Mouse (Mus musculus) midbrain, embryonic 10.5 days (tissue): ENCODE data around the gene Pon1. TPM values are rescaled to one million over a fixed set of nuclear protein-coding genes. Genes with fewer than 3 reads are reported as not detected.
"Not testable (repeated sequence)": the region's sequence is repeated elsewhere in the genome, so short reads cannot be mapped to it uniquely, and the experiment has no call there.

Experiments
- DNase-seq: peaks from one replicate; pipeline ENCODE4 v3.0.0-alpha.2; 2017; ENCODE audit warnings: low spot score
- H3K27ac ChIP-seq: fragments of 300-500 bp; sonication (generic); replicated peaks from 2 replicates; pipeline ENCODE4 v1.5.1; 2016; ENCODE audit warnings: mild to moderate bottlenecking
- H3K27me3 ChIP-seq: fragments of 300-500 bp; sonication (generic); 2 replicates; pipeline ENCODE4 v1.6.1; 2016; ENCODE audit warnings: low read depth, mild to moderate bottlenecking; ENCODE audit not compliant: poor library complexity, severe bottlenecking
- H3K36me3 ChIP-seq: fragments of 300-500 bp; sonication (generic); 2 replicates; pipeline ENCODE4 v1.6.1; 2016; ENCODE audit warnings: mild to moderate bottlenecking, moderate library complexity
- H3K4me1 ChIP-seq: fragments of 300-500 bp; sonication (generic); 2 replicates; pipeline ENCODE4 v1.6.1; 2016
- H3K4me3 ChIP-seq: fragments of 300-500 bp; sonication (generic); 2 replicates; pipeline ENCODE4 v1.5.1; 2016; ENCODE audit warnings: mild to moderate bottlenecking, moderate library complexity
- H3K9me3 ChIP-seq: fragments of 300-500 bp; sonication (generic); replicated peaks from 2 replicates; pipeline ENCODE4 v1.6.1; 2016; ENCODE audit warnings: mild to moderate bottlenecking
- WGBS: fragments of 180-500 bp; shearing (Covaris S2); methylation state at CpG from one replicate; pipeline ENCODE4 v1.1.7; 2016; 5-methylcytosine and 5-hydroxymethylcytosine counted together
- polyA plus RNA-seq: library from polyadenylated mRNA; unstranded; fragments of >200 nt; fragmentation: Nextera tagmentation; extraction: Ambion mirVana; gene quantifications from 2 replicates; pipeline ENCODE4 v1.2.1, GENCODE M21; 2016

Pon1 gene
- polyA plus RNA-seq: not detected in 2 replicates

DNA sequence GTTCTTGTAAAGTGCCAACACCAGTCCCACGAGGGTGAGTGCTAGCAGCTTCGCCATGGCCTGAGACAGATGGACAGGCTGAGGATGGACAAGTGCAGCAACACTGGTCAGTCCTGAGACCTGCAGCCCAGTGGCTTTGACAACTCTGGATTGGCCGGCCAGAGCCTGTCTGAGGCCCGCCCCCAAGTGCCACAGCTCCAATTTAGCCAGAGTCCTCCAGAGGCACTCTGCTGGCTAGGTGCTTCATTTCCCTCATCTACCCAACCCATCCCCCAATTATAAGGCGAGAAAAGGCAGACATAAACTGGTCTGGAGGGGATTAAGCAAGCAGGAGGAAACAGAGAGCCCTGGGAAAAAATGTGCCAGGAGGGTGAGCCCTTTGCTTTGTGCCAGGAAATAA, at the start of gene Pon1:
Pon1 (minus strand) TSS at position 254 of the 400 bp plus-strand sequence.
- Histone ChIP-seq H3K36me3 (no peaks in the 10 kb centered on the region), H3K27ac (no peak within 1 kb of the TSS), H3K27me3 (no peaks in the 10 kb centered on the region), H3K4me3 (no peak within 1 kb of the TSS), H3K9me3 (no peaks in the 10 kb centered on the region), H3K4me1 (peaks cover 10% of the 10 kb centered on the region)
- DNase-seq: no peak
- WGBS: 33% methylated on average over 5 of the region's 5 CpGs

DNA sequence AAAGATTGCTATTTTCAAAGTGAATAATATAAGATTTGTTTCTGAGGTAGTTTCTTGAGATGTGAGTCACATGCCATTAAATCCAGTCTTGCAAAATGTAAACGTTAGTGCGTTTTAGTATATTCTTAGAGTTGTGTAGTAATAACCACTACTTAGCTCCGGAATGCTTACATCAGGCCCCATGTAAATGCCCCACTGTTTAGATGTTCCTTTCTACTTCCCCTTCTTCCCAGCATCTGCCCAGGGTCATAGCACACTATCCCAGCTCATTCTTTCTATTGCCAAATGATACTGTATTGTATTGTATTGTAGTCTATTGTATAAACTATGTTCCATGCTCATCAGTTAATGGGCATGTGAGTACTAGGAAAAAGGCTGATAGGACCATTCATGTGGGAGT, 45.1 kb upstream of the Pon1 start:
- no peaks in the 10 kb centered on the region for H3K9me3 ChIP-seq
- H3K36me3 ChIP-seq: no peaks in the 10 kb centered on the region
- no peaks in the 10 kb centered on the region for H3K27me3 ChIP-seq
- no peaks in the 10 kb centered on the region for H3K4me1 ChIP-seq
- H3K4me3 ChIP-seq: no peak overlapping the region
- H3K27ac ChIP-seq: no peak overlapping the region
- WGBS: 93% methylated on average over 3 of the region's 3 CpGs
- no peak for DNase-seq

DNA sequence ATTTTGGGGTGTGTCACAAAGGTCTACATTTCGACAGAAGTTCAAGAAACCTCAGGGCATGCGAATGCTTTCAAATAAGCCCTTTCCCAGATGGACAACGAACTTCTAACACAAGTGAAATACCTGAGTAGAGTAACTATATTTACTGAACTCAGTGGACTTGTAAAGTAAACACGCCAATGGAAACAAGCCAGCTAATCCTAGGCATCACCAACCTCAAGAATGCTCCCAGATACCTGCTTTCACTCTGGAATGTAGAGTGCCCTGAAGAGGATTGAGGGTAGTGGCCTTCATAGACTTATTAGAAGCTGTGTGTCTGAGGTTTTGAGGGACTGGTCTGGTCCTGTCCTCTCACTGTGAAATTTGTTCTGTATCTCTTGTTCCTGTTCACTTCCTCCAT, 43.8 kb upstream of the Pon1 start:
- Histone ChIP-seq H3K27me3 (no peaks in the 10 kb centered on the region), H3K36me3 (no peaks in the 10 kb centered on the region), H3K27ac (no peak overlapping the region), H3K4me3 (no peak overlapping the region), H3K4me1 (no peaks in the 10 kb centered on the region), H3K9me3 (no peaks in the 10 kb centered on the region)
- 88% methylated on average over 4 of the region's 4 CpGs for WGBS
- no peak for DNase-seq

DNA sequence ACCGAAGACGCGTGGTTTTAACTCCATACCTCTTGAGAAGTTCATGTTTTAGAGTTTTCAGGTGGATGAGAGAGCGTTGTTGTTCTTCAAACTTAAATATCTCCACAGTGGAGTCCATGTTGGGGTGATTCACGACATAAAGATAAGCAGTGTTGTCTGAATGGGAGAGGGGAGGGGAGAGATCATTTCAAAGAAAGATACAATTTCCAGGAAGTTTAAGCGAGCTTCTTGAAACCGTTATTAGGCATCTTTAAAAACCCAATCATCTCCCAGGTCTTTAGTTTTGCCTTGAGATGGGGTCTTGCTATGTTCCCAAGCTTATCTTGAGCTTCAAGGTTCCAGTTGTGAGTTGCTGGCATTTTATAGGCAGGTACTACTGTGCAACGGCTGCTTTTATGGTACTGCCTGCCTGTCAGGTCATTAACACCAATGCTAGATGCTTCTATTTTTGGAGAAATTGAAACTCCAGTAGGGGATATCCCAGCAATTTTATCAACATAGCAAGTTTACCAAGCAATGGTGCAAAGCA, 43.2 kb upstream of the Pon1 start:
- WGBS: 87% methylated on average over 8 of the region's 8 CpGs
- no peak for DNase-seq
- no peaks in the 10 kb centered on the region for H3K9me3 ChIP-seq
- H3K27ac ChIP-seq: no peak overlapping the region
- H3K4me3 ChIP-seq: no peak overlapping the region
- H3K27me3 ChIP-seq: no peaks in the 10 kb centered on the region
- H3K36me3 ChIP-seq: no peaks in the 10 kb centered on the region
- H3K4me1 ChIP-seq: no peaks in the 10 kb centered on the region

DNA sequence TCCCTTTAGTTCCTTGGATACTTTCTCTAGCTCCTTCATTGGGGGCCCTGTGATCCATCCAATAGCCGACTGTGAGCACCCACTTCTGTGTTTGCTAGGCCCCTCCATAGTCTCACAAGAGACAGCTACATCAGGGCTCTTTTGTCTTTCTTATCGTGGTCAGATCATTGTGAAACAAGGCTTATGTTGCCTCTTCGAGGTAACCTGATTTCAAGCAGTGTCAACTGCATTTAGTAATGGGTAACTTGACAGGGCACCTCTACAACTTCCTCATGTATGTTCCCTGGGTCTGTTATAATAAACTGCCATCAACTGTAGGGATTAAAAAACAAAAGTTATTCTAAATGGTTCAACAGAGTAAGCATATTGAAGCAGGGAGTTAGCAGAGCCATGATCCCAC, 40.8 kb upstream of the Pon1 start:
- H3K4me1 ChIP-seq: no peaks in the 10 kb centered on the region
- 78% methylated on average over 3 of the region's 3 CpGs for WGBS
- H3K27me3 ChIP-seq: no peaks in the 10 kb centered on the region
- no peak for DNase-seq
- no peaks in the 10 kb centered on the region for H3K9me3 ChIP-seq
- no peaks in the 10 kb centered on the region for H3K36me3 ChIP-seq
- no peak overlapping the region for H3K27ac ChIP-seq
- no peak overlapping the region for H3K4me3 ChIP-seq

DNA sequence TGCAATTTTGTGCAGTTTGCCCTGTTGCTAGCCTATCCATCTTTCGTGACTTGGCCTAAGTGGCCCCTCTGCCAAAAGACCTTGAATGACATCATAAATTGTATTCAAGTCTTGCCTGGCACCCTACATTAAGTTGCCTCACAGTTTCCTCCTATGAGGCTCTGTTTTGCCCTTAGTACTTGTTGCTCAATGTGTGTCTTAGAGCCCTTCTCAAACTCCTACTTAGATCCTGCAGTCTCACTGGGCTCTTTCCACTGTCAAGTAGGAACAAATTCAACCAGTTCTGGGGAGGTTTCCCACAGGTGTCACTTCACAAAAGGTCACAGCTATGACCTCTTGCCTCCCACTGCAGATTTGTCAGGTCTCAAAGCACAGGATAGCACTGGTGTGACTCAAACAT, 40.1 kb upstream of the Pon1 start:
- H3K4me1 ChIP-seq: no peaks in the 10 kb centered on the region
- no peak for DNase-seq
- no peaks in the 10 kb centered on the region for H3K27me3 ChIP-seq
- H3K4me3 ChIP-seq: no peak overlapping the region
- WGBS: 92% methylated on average over 1 of the region's 1 CpGs
- no peaks in the 10 kb centered on the region for H3K9me3 ChIP-seq
- no peaks in the 10 kb centered on the region for H3K36me3 ChIP-seq
- H3K27ac ChIP-seq: no peak overlapping the region

DNA sequence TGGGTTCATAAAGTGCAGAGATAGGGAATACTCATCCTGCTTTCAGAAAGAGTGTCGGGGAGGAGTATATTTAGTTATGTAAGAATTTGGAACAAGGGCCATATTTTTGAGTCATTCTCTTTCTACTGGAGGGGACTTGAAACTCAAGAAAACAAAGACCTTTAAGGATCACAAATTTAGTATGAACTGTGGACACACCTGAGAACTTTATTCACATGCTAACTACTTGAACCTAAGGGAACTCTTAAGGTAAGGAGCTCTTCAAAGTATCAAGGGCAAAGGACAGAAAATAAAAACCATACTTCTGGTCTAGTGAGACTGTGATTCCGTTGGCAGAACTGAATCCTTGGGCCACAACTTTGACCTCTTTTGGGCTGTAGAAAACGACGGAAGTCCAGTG, 38.3 kb upstream of the Pon1 start:
- WGBS: 93% methylated on average over 4 of the region's 4 CpGs
- Histone ChIP-seq H3K27me3 (no peaks in the 10 kb centered on the region), H3K36me3 (no peaks in the 10 kb centered on the region), H3K4me1 (no peaks in the 10 kb centered on the region), H3K4me3 (no peak overlapping the region), H3K9me3 (no peaks in the 10 kb centered on the region), H3K27ac (no peak overlapping the region)
- no peak for DNase-seq

DNA sequence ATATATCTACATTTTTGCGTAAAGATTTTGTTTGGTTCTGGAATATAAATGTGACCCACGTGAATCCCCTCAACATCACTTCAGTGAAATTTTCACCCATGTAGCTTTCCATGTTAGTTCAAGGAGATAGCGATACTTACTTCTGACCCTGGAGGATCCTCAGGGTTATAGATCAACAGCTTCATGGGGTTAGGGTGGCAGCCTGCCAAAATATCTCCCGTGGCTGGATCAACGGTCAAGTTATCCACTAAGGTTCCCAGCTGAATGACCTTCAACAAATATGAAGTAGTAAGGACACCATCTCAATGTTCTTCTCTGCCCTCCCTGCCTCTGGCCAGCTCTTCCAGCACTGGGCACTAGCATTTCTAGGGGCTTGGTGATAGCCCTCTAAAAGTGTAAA, 36.5 kb upstream of the Pon1 start:
- Histone ChIP-seq H3K4me3 (no peak overlapping the region), H3K27ac (no peak overlapping the region), H3K9me3 (no peaks in the 10 kb centered on the region), H3K4me1 (no peaks in the 10 kb centered on the region), H3K36me3 (no peaks in the 10 kb centered on the region), H3K27me3 (no peaks in the 10 kb centered on the region)
- 93% methylated on average over 5 of the region's 5 CpGs for WGBS
- no peak for DNase-seq

DNA sequence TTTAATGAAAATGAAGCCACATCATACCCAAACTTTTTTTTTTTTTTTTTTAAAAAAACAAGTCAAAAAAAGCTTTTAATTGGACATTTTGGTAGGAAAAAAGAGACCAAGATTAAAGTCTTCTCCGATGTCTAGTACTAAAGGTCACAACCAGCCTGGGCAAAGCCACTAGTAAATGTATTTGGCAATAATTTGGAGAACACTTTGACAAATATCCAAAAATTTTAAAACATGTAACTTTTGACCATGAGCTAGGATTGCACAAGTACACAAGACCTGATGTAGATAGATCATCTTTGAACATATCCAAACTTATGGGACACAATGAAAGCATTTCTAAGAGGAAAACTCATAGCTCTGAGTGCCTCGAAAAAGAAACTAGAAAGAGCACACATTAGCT, 29.8 kb upstream of the Pon1 start:
- not testable (repeated sequence) for H3K27me3 ChIP-seq, H3K4me3 ChIP-seq, H3K4me1 ChIP-seq, H3K9me3 ChIP-seq, DNase-seq, H3K27ac ChIP-seq, H3K36me3 ChIP-seq
- WGBS: 91% methylated on average over 2 of the region's 2 CpGs

DNA sequence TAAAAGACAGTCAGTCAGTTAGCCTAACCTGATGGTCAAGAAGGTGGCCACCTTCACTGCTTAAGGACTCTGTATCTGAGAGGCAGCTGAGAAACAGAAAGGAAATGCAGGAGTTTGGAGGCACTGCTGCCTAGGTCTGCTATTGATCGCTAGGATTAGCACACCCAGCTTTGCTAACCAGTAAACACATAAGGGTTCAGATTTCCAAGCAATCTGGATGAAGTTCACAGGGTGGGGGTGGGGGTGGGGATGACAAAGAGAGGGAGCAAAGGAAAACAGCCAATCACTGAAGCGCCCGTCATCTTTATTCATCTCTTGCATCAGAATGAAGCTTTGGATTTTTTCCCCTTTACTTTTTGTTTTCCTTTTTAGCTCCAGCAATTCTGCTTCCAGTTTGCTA, 28.3 kb upstream of the Pon1 start:
- no peaks in the 10 kb centered on the region for H3K9me3 ChIP-seq
- no peaks in the 10 kb centered on the region for H3K27me3 ChIP-seq
- 71% methylated on average over 3 of the region's 3 CpGs for WGBS
- H3K27ac ChIP-seq: no peak overlapping the region
- no peaks in the 10 kb centered on the region for H3K36me3 ChIP-seq
- no peak overlapping the region for H3K4me3 ChIP-seq
- DNase-seq: no peak
- peaks cover 5% of the 10 kb centered on the region; the same call in 1 of the 2 replicates for H3K4me1 ChIP-seq

DNA sequence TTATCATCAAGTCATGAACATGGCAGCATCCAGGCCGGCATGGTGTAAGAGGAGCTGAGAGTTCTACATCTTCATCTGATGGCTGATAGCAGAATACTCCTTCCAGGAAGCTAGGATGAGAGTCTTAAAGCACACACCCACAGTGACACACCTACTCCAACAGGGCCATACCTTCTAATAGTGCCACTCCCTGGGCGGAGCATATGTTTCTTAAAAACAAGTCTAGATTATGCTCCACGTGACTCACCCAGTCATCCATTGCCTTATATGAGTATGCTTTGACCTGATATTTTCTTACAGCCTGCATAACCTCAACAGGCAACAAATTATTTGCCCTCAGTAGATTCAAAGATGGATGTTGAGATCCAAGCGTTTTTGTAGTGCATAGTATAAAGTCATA, 24.4 kb upstream of the Pon1 start:
- Histone ChIP-seq H3K4me1 (peaks cover 5% of the 10 kb centered on the region; the same call in 1 of the 2 replicates), H3K27ac (no peak overlapping the region), H3K36me3 (no peaks in the 10 kb centered on the region), H3K27me3 (no peaks in the 10 kb centered on the region), H3K9me3 (no peaks in the 10 kb centered on the region; the same call in 1 of the 2 replicates), H3K4me3 (no peak overlapping the region)
- WGBS: 91% methylated on average over 4 of the region's 4 CpGs
- DNase-seq: no peak

DNA sequence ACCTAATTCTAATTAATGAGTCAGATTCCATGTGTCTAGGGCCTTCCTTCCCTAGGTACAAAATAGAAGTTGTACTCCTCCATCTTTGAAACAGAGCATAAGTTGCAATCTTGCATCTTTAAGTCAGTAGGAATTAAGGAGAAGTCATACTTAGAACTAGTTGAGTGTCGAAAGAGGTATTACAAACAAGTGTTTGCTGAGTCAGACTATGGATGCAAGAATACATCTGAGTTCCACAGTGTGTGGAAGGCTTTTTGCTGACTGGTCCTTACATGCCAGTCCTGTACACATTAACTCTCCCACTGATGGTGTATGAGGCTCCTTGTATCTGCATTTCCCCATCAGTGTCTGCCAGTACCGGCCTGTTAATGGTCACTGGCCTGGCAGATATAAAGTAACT, 14.1 kb upstream of the Pon1 start:
- WGBS: 85% methylated on average over 2 of the region's 2 CpGs
- Histone ChIP-seq H3K27ac (no peak overlapping the region), H3K9me3 (no peaks in the 10 kb centered on the region), H3K36me3 (no peaks in the 10 kb centered on the region), H3K27me3 (no peaks in the 10 kb centered on the region), H3K4me1 (no peaks in the 10 kb centered on the region), H3K4me3 (no peak overlapping the region)
- no peak for DNase-seq

DNA sequence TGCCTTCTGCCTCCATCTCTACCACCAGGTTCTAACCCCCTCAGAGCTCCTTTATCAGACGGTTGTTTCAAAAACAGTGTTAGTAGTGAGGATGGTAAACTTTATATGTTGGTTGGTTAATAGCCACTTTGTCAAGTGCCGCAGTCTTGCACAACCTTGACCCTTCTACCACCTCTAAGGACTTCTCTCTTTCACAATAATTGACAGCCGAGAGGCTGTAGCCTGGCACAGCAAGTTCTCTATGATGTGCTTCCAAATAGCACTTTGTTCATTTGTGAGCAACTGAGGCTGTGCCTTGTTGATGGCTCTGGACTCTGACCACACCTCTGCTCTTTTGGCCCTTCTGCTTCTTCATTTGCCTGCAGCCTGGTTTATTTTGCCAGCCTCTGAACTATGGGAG, 6.2 kb upstream of the Pon1 start:
- 92% methylated on average over 3 of the region's 3 CpGs for WGBS
- no peaks in the 10 kb centered on the region for H3K27me3 ChIP-seq
- H3K27ac ChIP-seq: no peak overlapping the region
- H3K36me3 ChIP-seq: no peaks in the 10 kb centered on the region
- no peak overlapping the region for H3K4me3 ChIP-seq
- 0 out of 2 replicates have a peak, but pooled peaks cover 2% of the 10 kb centered on the region for H3K4me1 ChIP-seq
- no peak for DNase-seq
- H3K9me3 ChIP-seq: no peaks in the 10 kb centered on the region

DNA sequence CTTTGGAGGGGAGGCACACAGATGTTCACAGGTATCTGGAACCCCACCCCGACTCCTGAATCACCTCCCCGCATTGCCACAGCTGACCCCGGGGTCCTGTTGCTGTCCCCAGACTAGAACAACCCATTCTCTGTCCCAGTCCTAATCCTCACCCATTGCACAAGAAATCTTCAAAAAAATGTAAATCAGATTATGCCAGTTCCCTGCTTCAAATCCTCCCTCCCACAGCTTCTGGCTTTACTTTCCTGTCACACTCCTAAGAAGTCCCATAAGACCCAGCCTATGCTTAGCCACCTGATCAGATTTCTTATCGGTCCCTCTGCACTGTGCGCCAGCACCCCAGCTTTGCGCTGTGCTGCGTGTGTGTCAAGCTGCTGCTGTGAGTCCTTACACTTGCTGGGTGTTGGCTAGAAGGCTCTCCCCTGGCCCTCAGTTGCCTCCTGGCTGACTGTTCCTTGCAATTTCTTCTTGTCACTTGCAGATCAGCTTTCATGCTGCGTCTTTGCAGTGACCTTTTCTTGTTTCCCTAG, 5.7 kb upstream of the Pon1 start:
- no peaks in the 10 kb centered on the region for H3K9me3 ChIP-seq
- no peaks in the 10 kb centered on the region for H3K36me3 ChIP-seq
- WGBS: 90% methylated on average over 8 of the region's 8 CpGs
- no peak for DNase-seq
- H3K4me3 ChIP-seq: no peak overlapping the region
- 0 out of 2 replicates have a peak, but pooled peaks cover 2% of the 10 kb centered on the region for H3K4me1 ChIP-seq
- H3K27ac ChIP-seq: no peak overlapping the region
- no peaks in the 10 kb centered on the region for H3K27me3 ChIP-seq
